Mouse (Mus musculus) small intestine, adult 2 months (tissue): ENCODE data around the gene Unc80.

Source experiments
- CTCF ChIP-seq: fragments of 200-500 bp; IDR thresholded peaks from 2 replicates; pipeline ENCODE4 v1.5.1; 2012; ENCODE audit warnings: low read depth, mild to moderate bottlenecking, control low read depth, inconsistent platforms, low read length, moderate library complexity, mixed read lengths; ENCODE audit not compliant: insufficient replicate concordance, insufficient read length; ENCODE audit errors: extremely low read depth
- POLR2A ChIP-seq: fragments of 200-500 bp; IDR thresholded peaks from 2 replicates; pipeline ENCODE4 v1.6.1; 2012; ENCODE audit warnings: low read depth, mild to moderate bottlenecking, control low read depth, inconsistent platforms, low read length, moderate library complexity

GRCm38 (mm10) chr1:66430962-66431361, 37.2 kb upstream of the Unc80 start:
- TF ChIP-seq POLR2A (no peak), CTCF (no peak)
